Mouse (Mus musculus) hindbrain, postnatal 0 days (tissue): ENCODE results near the gene Kat2b. TPM values are rescaled to one million over a fixed set of nuclear protein-coding genes. Genes with fewer than 3 reads are reported as not detected.
"Not testable (repeated sequence)": the region's sequence is repeated elsewhere in the genome, so short reads cannot be mapped to it uniquely, and the experiment has no call there.

Experiments used
- ATAC-seq: fragments of 200-750 bp; cut with Nextera tagmentation; 2 replicates; pipeline ENCODE4 v1.8.0; 2017; ENCODE audit warnings: mild to moderate bottlenecking, moderate TSS enrichment, moderate library complexity
- DNase-seq: peaks from one replicate; pipeline ENCODE4 v3.0.0-alpha.2; 2015; ENCODE audit warnings: low spot score
- H3K27ac ChIP-seq: fragments of 300-500 bp; sonication (generic); 2 replicates; pipeline ENCODE4 v1.5.1; 2014; ENCODE audit warnings: mild to moderate bottlenecking
- H3K27me3 ChIP-seq: fragments of 300-500 bp; sonication (generic); 2 replicates; pipeline ENCODE4 v1.6.1; 2014; ENCODE audit warnings: low read length, mixed read lengths; ENCODE audit not compliant: insufficient read depth
- H3K36me3 ChIP-seq: fragments of 300-500 bp; sonication (generic); 2 replicates; pipeline ENCODE4 v1.6.1; 2014; ENCODE audit warnings: low read length, mixed read lengths; ENCODE audit not compliant: insufficient read depth
- H3K4me1 ChIP-seq: fragments of 300-500 bp; sonication (generic); 2 replicates; pipeline ENCODE4 v1.6.1; 2014; ENCODE audit warnings: antibody characterized with exemption, low read length, mixed read lengths; ENCODE audit not compliant: insufficient read depth
- H3K4me2 ChIP-seq: fragments of 300-500 bp; sonication (generic); 2 replicates; pipeline ENCODE4 v1.6.1; 2014; ENCODE audit warnings: low read depth, mild to moderate bottlenecking, low read length, moderate library complexity, mixed read lengths
- H3K4me3 ChIP-seq: fragments of 300-500 bp; sonication (generic); 2 replicates; pipeline ENCODE4 v1.5.1; 2014; ENCODE audit warnings: low read length
- H3K9ac ChIP-seq: fragments of 300-500 bp; sonication (generic); replicated peaks from 2 replicates; pipeline ENCODE4 v1.6.1; 2014; ENCODE audit warnings: mild to moderate bottlenecking, low read length, moderate library complexity, mixed read lengths
- H3K9me3 ChIP-seq: fragments of 300-500 bp; sonication (generic); 2 replicates; pipeline ENCODE4 v1.6.1; 2016; ENCODE audit warnings: low read length, mixed read lengths
- CTCF ChIP-seq: IDR thresholded peaks from 2 replicates; pipeline ENCODE4 v1.5.1; 2016; ENCODE audit warnings: antibody characterized with exemption, control low read depth, low read depth
- WGBS: fragments of 180-500 bp; shearing (Covaris S2); extraction: QIAGEN DNeasy Blood & Tissue Kit; methylation state at CpG from one replicate; pipeline ENCODE4 v1.1.7; 2014; 5-methylcytosine and 5-hydroxymethylcytosine counted together
- polyA plus RNA-seq: library from polyadenylated mRNA; unstranded; fragments of >200 nt; fragmentation: Nextera tagmentation; extraction: Ambion mirVana; gene quantifications from 2 replicates; pipeline ENCODE4 v1.2.1, GENCODE M21; 2015
- total RNA-seq: library from RNA; depleted of rRNA; stranded (reverse); fragments of >200 nt; gene quantifications from 2 replicates; pipeline ENCODE4 v1.2.3, GENCODE M21; 2014

The Kat2b gene
- total and polyA plus RNA-seq, 2 experiments from 2014 or later, result 4.6 to 17.5 TPM

GRCm38 (mm10) chr17:53655959-53656358 is 89.3 kb downstream of the Kat2b start:
- H3K36me3 ChIP-seq, result peaks cover 21% of the 10 kb centered on the region
- no peak overlapping the region for H3K27ac ChIP-seq
- 98% methylated on average over 2 of the region's 2 CpGs for WGBS
- TF ChIP-seq CTCF, result no peak
- no peak overlapping the region for H3K9ac ChIP-seq
- no peak for ATAC-seq
- no peaks in the 10 kb centered on the region for H3K27me3 ChIP-seq
- no peak overlapping the region for H3K4me3 ChIP-seq
- H3K4me2 ChIP-seq, result no peak overlapping the region
- H3K4me1 ChIP-seq, result no peaks in the 10 kb centered on the region
- no peak for DNase-seq
- H3K9me3 ChIP-seq, result no peaks in the 10 kb centered on the region

GRCm38 (mm10) chr17:53656369-53656860 is 89.8 kb downstream of the Kat2b start:
- no peak for DNase-seq
- Histone ChIP-seq H3K9ac (no peak overlapping the region), H3K27ac (no peak overlapping the region), H3K27me3 (no peaks in the 10 kb centered on the region), H3K4me1 (no peaks in the 10 kb centered on the region), H3K36me3 (peaks cover 25% of the 10 kb centered on the region), H3K9me3 (no peaks in the 10 kb centered on the region), H3K4me2 (no peak overlapping the region), H3K4me3 (no peak overlapping the region)
- 73% methylated on average over 6 of the region's 6 CpGs for WGBS
- TF ChIP-seq CTCF, result no peak
- ATAC-seq, result no peak

GRCm38 (mm10) chr17:53657391-53657790 is 90.7 kb downstream of the Kat2b start:
- WGBS, result 76% methylated on average over 2 of the region's 2 CpGs
- not testable (repeated sequence) for H3K27ac ChIP-seq, H3K9ac ChIP-seq, H3K4me1 ChIP-seq, H3K4me3 ChIP-seq, H3K9me3 ChIP-seq, H3K4me2 ChIP-seq, DNase-seq, ATAC-seq, H3K27me3 ChIP-seq
- H3K36me3 ChIP-seq, result peaks cover 26% of the 10 kb centered on the region
- peak; percentile 61 for TF ChIP-seq CTCF

- H3K9ac ChIP-seq, result no peak overlapping the region
- H3K27ac ChIP-seq, result no peak overlapping the region
- H3K4me3 ChIP-seq, result no peak overlapping the region
- DNase-seq (no peak), ATAC-seq (no peak; the same call in 1 of the 2 replicates)
- H3K9me3 ChIP-seq, result no peaks in the 10 kb centered on the region
- TF ChIP-seq CTCF, result no peak
- H3K4me2 ChIP-seq, result no peak overlapping the region
- no peaks in the 10 kb centered on the region for H3K4me1 ChIP-seq
- 65% methylated on average over 2 of the region's 2 CpGs for WGBS
- H3K27me3 ChIP-seq, result no peaks in the 10 kb centered on the region
- peaks cover 17% of the 10 kb centered on the region for H3K36me3 ChIP-seq
These were observed 92.0 kb downstream of the Kat2b start for GRCm38 (mm10) chr17:53658668-53659067.

GRCm38 (mm10) chr17:53659230-53659629 is 92.6 kb downstream of the Kat2b start:
- Histone ChIP-seq H3K9me3 (no peaks in the 10 kb centered on the region), H3K9ac (no peak overlapping the region), H3K4me2 (no peak overlapping the region), H3K4me3 (no peak overlapping the region), H3K27ac (no peak overlapping the region), H3K36me3 (peaks cover 17% of the 10 kb centered on the region), H3K4me1 (no peaks in the 10 kb centered on the region), H3K27me3 (no peaks in the 10 kb centered on the region)
- WGBS, result 75% methylated on average over 8 of the region's 8 CpGs
- no peak for DNase-seq
- no peak for ATAC-seq
- no peak for TF ChIP-seq CTCF

GRCm38 (mm10) chr17:53659738-53660137 is 93.1 kb downstream of the Kat2b start:
- 22% methylated on average over 4 of the region's 4 CpGs for WGBS

GRCm38 (mm10) chr17:53661056-53661840 is 94.6 kb downstream of the Kat2b start:
- no peak overlapping the region for H3K4me3 ChIP-seq
- H3K9ac ChIP-seq, result no peak overlapping the region
- no peak for TF ChIP-seq CTCF
- H3K36me3 ChIP-seq, result peaks cover 11% of the 10 kb centered on the region
- ATAC-seq (no peak), DNase-seq (peak; percentile 8)
- no peaks in the 10 kb centered on the region for H3K4me1 ChIP-seq
- no peak overlapping the region for H3K4me2 ChIP-seq
- WGBS, result 63% methylated on average over 6 of the region's 6 CpGs
- H3K27ac ChIP-seq, result no peak overlapping the region
- no peaks in the 10 kb centered on the region for H3K9me3 ChIP-seq
- no peaks in the 10 kb centered on the region for H3K27me3 ChIP-seq

More at GRCm38 (mm10) chr17:53659738-53660137, 93.1 kb downstream of the Kat2b start:
- no peaks in the 10 kb centered on the region for H3K4me1 ChIP-seq
- H3K27ac ChIP-seq, result no peak overlapping the region
- H3K27me3 ChIP-seq, result no peaks in the 10 kb centered on the region
- TF ChIP-seq CTCF, result no peak
- peaks cover 17% of the 10 kb centered on the region for H3K36me3 ChIP-seq
- H3K9me3 ChIP-seq, result no peaks in the 10 kb centered on the region
- ATAC-seq (peak; percentile 70), DNase-seq (peak; percentile 72)
- H3K4me2 ChIP-seq, result no peak overlapping the region
- no peak overlapping the region for H3K4me3 ChIP-seq
- no peak overlapping the region for H3K9ac ChIP-seq
